Mouse (Mus musculus) layer of hippocampus, adult 11-12 months (tissue): ENCODE results near the gene Prdx1.

ENCODE experiments used
- DNase-seq: peaks from one replicate; pipeline ENCODE4 v3.0.0; 2022; ENCODE audit warnings: low spot score

The Prdx1 gene

GRCm38 (mm10) chr4:116729532-116729931 lies 44.2 kb downstream of the Prdx1 start:
- no peak for DNase-seq

- no peak for DNase-seq
Observed at GRCm38 (mm10) chr4:116731077-116731476, 45.7 kb downstream of the Prdx1 start.

- no peak for DNase-seq
Observed at GRCm38 (mm10) chr4:116732355-116732754, 47.0 kb downstream of the Prdx1 start.

- DNase-seq = no peak
Observed at GRCm38 (mm10) chr4:116734996-116735395, 49.7 kb downstream of the Prdx1 start.

- no peak for DNase-seq
Observed at GRCm38 (mm10) chr4:116738972-116739751, 53.8 kb downstream of the Prdx1 start.

- no peak for DNase-seq
Observed at GRCm38 (mm10) chr4:116749750-116750149, 64.4 kb downstream of the Prdx1 start.
